Mouse (Mus musculus): ENCODE results near the gene Khdc1c.
"Not testable (repeated sequence)": the region's sequence is repeated elsewhere in the genome, so short reads cannot be mapped to it uniquely, and the experiment has no call there.

Khdc1c gene

GRCm38 (mm10) chr1:21368031-21368430 is at the start of gene Khdc1c:
TSS of gene Khdc1c (plus strand) at chr1:21368331.
- DNase-seq (ENCODE audit: low spot score) = not testable (repeated sequence)

GRCm38 (mm10) chr1:21320271-21320670 is 47.9 kb upstream of the Khdc1c start:
- not testable (repeated sequence) for DNase-seq (ENCODE audit: low spot score)

- DNase-seq (ENCODE audit: low spot score) = no peak
Observed at GRCm38 (mm10) chr1:21321656-21322055, 46.5 kb upstream of the Khdc1c start.

- DNase-seq (ENCODE audit: low spot score) = no peak
Observed at GRCm38 (mm10) chr1:21323996-21324574, 44.0 kb upstream of the Khdc1c start.

GRCm38 (mm10) chr1:21324633-21325032 is 43.5 kb upstream of the Khdc1c start:
- DNase-seq (ENCODE audit: low spot score) = no peak

GRCm38 (mm10) chr1:21326733-21327132 is 41.4 kb upstream of the Khdc1c start:
- no peak for DNase-seq (ENCODE audit: low spot score)

- DNase-seq (ENCODE audit: low spot score) = not testable (repeated sequence)
Observed at GRCm38 (mm10) chr1:21331161-21331560, 37.0 kb upstream of the Khdc1c start.

- peak; percentile 7 for DNase-seq (ENCODE audit: low spot score)
Observed at GRCm38 (mm10) chr1:21333222-21333973, 34.7 kb upstream of the Khdc1c start.

- DNase-seq (ENCODE audit: low spot score) = no peak
Observed at GRCm38 (mm10) chr1:21335836-21336235, 32.3 kb upstream of the Khdc1c start.

GRCm38 (mm10) chr1:21340745-21341144 is 27.4 kb upstream of the Khdc1c start:
- no peak for DNase-seq (ENCODE audit: low spot score)

- DNase-seq (ENCODE audit: low spot score) = peak; percentile 16
Observed at GRCm38 (mm10) chr1:21344253-21344652, 23.9 kb upstream of the Khdc1c start.

GRCm38 (mm10) chr1:21344752-21345151 is 23.4 kb upstream of the Khdc1c start:
- DNase-seq (ENCODE audit: low spot score) = not testable (repeated sequence)

- DNase-seq (ENCODE audit: low spot score) = no peak
Observed at GRCm38 (mm10) chr1:21349341-21349740, 18.8 kb upstream of the Khdc1c start, which contains the start of gene Khdc1a. TSS of gene Khdc1a (plus strand) at chr1:21349641.

- DNase-seq (ENCODE audit: low spot score) = no peak
Observed at GRCm38 (mm10) chr1:21383256-21383655, 15.1 kb downstream of the Khdc1c start, which contains the start of gene Khdc1b. TSS of gene Khdc1b (plus strand) at chr1:21383556.

GRCm38 (mm10) chr1:21391138-21391671 is 23.1 kb downstream of the Khdc1c start:
- DNase-seq (ENCODE audit: low spot score) = no peak

GRCm38 (mm10) chr1:21402804-21403203 is 34.7 kb downstream of the Khdc1c start:
- DNase-seq (ENCODE audit: low spot score) = no peak

GRCm38 (mm10) chr1:21407266-21407665 is 39.1 kb downstream of the Khdc1c start:
- no peak for DNase-seq (ENCODE audit: low spot score)

GRCm38 (mm10) chr1:21411331-21412196 is 43.4 kb downstream of the Khdc1c start:
- DNase-seq (ENCODE audit: low spot score) = peak; percentile 32

- no peak for DNase-seq (ENCODE audit: low spot score)
Observed at GRCm38 (mm10) chr1:21412197-21412555, 44.0 kb downstream of the Khdc1c start.

- no peak for DNase-seq (ENCODE audit: low spot score)
Observed at GRCm38 (mm10) chr1:21419370-21419769, 51.2 kb downstream of the Khdc1c start.
